Mouse (Mus musculus): ENCODE measurements at regions not wholly inside any gene's neighbourhood (a gene's known extent, or its start where the extent isn't known, plus 50 kb on each side); places are given as distances from the start of the nearest gene placed in this dataset.

DNA sequence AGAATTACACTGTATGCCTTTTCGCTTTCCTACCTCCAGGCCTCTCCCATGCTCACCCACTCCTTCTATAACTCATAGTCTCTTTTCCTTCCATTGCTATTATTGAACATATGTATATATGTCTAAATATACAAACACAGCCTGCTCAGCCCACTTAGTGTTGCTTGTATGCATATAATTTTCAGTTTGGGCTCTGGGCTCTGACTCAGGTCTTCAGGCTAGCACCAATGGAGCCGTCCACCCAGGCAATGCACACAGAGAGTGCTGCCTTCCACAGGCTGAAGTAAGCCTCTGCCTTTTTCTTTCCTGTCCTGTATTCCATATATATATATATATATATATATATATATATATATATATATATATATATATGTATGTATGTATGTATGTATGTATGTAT is 162.8 kb upstream of the Bmp4 start:
- Histone ChIP-seq H3K4me2 (ENCODE audit: low read length) (no peak overlapping the region), H3K9me3 (replicated peaks; ENCODE audit: low read length) (no peaks in the 10 kb centered on the region), H3K27me3 (ENCODE audit: insufficient read depth, low read length) (no peaks in the 10 kb centered on the region), H3K9ac (ENCODE audit: low read depth, low read length) (no peak overlapping the region), H3K4me3 (replicated peaks; ENCODE audit: low read depth, low read length) (no peak overlapping the region), H3K4me1 (replicated peaks; ENCODE audit: insufficient read depth, low read length) (no peaks in the 10 kb centered on the region), H3K27ac (no peak overlapping the region), H3K36me3 (ENCODE audit: insufficient read depth, low read length) (no peaks in the 10 kb centered on the region)
- ATAC-seq (replicated peaks; ENCODE audit: low FRiP score, low read depth) (no peak), DNase-seq (ENCODE audit: low spot score) (no peak)
- 94% methylated on average over 2 of the region's 2 CpGs for WGBS
- TF ChIP-seq CTCF (IDR thresholded peaks at IDR 0.05; ENCODE audit: low read depth) = no peak

- Histone ChIP-seq H3K27ac (no peak overlapping the region), H3K9ac (ENCODE audit: low read depth, low read length) (no peak overlapping the region), H3K27me3 (ENCODE audit: insufficient read depth, low read length) (no peaks in the 10 kb centered on the region), H3K4me2 (ENCODE audit: low read length) (no peak overlapping the region), H3K9me3 (replicated peaks; ENCODE audit: low read length) (no peaks in the 10 kb centered on the region), H3K4me1 (replicated peaks; ENCODE audit: insufficient read depth, low read length) (no peaks in the 10 kb centered on the region), H3K36me3 (ENCODE audit: insufficient read depth, low read length) (no peaks in the 10 kb centered on the region), H3K4me3 (replicated peaks; ENCODE audit: low read depth, low read length) (no peak overlapping the region)
- DNase-seq (ENCODE audit: low spot score) (no peak), ATAC-seq (replicated peaks; ENCODE audit: low FRiP score, low read depth) (no peak)
- no peak for TF ChIP-seq CTCF (IDR thresholded peaks at IDR 0.05; ENCODE audit: low read depth)
- 57% methylated on average over 6 of the region's 6 CpGs for WGBS
Observed at GRCm38 (mm10) chr14:46546146-46546545, 155.7 kb upstream of the Bmp4 start.

DNA sequence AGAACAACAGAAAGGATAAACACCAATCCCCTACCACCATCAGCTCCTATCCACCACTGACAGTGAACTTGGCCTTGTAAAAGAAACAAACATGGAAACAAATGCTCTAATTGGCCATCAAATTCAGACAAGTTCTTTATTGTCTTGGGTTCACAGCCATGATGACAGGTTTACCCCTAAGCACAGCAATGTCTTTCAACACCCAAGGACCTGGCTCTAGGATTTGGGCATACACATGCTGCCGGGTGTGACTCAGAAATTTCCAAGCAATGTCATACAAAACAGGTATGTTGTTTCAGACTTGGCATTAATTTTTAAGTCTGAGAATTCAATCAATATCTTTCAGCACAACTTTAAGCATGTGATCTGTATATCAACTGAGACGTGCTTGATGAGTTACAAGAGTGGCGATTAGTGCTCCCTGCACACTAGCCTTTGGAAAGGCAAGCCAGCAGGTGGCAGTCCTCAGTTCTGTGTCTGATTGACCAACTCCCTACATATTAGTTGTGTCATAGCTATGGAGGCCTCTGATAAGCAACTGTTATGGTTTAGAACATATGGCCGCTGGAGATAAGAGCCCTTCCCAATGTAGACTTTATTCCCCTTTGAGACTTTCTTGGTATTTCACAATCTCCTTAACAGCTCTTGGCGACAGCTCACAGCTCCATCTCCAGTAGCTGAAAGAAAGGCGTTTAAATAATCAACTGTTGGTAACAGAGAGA is 149.2 kb upstream of the Bmp4 start:
- peak; percentile 14; the same call in 1 of the 2 replicates for TF ChIP-seq CTCF (IDR thresholded peaks at IDR 0.05; ENCODE audit: low read depth)
- no peak for ATAC-seq (replicated peaks; ENCODE audit: low FRiP score, low read depth)

GRCm38 (mm10) chr14:46536002-46536762 is 145.7 kb upstream of the Bmp4 start:
- TF ChIP-seq CTCF (IDR thresholded peaks at IDR 0.05; ENCODE audit: low read depth) = no peak
- Histone ChIP-seq H3K27me3 (ENCODE audit: insufficient read depth, low read length) (no peaks in the 10 kb centered on the region), H3K4me2 (ENCODE audit: low read length) (no peak overlapping the region), H3K9ac (ENCODE audit: low read depth, low read length) (no peak overlapping the region), H3K27ac (no peak overlapping the region), H3K4me3 (replicated peaks; ENCODE audit: low read depth, low read length) (no peak overlapping the region), H3K36me3 (ENCODE audit: insufficient read depth, low read length) (no peaks in the 10 kb centered on the region), H3K9me3 (replicated peaks; ENCODE audit: low read length) (no peaks in the 10 kb centered on the region), H3K4me1 (replicated peaks; ENCODE audit: insufficient read depth, low read length) (no peaks in the 10 kb centered on the region)
- DNase-seq (ENCODE audit: low spot score) = no peak
- ATAC-seq (replicated peaks; ENCODE audit: low FRiP score, low read depth) = no peak
- 89% methylated on average over 10 of the region's 10 CpGs for WGBS

More for the DNA sequence above, 149.2 kb upstream of the Bmp4 start:
- Histone ChIP-seq H3K4me3 (replicated peaks; ENCODE audit: low read depth, low read length) (no peak overlapping the region), H3K27ac (no peak overlapping the region), H3K4me1 (replicated peaks; ENCODE audit: insufficient read depth, low read length) (no peaks in the 10 kb centered on the region), H3K9me3 (replicated peaks; ENCODE audit: low read length) (no peaks in the 10 kb centered on the region), H3K36me3 (ENCODE audit: insufficient read depth, low read length) (no peaks in the 10 kb centered on the region), H3K27me3 (ENCODE audit: insufficient read depth, low read length) (no peaks in the 10 kb centered on the region), H3K9ac (ENCODE audit: low read depth, low read length) (no peak overlapping the region), H3K4me2 (ENCODE audit: low read length) (no peak overlapping the region)
- DNase-seq (ENCODE audit: low spot score) = no peak
- 79% methylated on average over 6 of the region's 6 CpGs for WGBS

DNA sequence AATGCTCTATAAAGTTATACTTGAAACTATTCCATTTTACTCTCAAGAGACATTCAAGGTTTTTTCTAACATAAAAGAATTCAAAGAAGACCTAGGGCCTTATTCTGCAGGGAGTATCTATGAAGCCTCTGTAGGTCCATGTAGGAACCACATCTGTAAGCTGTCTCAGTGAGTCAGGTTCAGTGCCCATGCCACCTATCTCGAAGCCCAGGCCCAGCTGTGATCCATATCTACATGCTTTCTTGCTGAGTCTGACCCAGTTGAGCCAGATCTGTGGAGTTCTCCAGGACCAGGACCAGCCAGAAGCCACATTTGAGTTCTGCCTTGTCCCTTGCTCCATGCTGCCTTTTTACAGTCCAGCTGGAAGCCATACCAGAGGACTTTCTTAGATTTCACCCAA is 142.2 kb upstream of the Bmp4 start:
- 75% methylated on average over 1 of the region's 1 CpGs for WGBS
- no peak overlapping the region for H3K9ac ChIP-seq (ENCODE audit: low read depth, low read length)
- no peaks in the 10 kb centered on the region for H3K4me1 ChIP-seq (replicated peaks; ENCODE audit: insufficient read depth, low read length)
- H3K4me3 ChIP-seq (replicated peaks; ENCODE audit: low read depth, low read length) = no peak overlapping the region
- H3K4me2 ChIP-seq (ENCODE audit: low read length) = no peak overlapping the region
- no peak overlapping the region for H3K27ac ChIP-seq
- no peak for TF ChIP-seq CTCF (IDR thresholded peaks at IDR 0.05; ENCODE audit: low read depth)
- no peaks in the 10 kb centered on the region for H3K9me3 ChIP-seq (replicated peaks; ENCODE audit: low read length)
- no peaks in the 10 kb centered on the region for H3K27me3 ChIP-seq (ENCODE audit: insufficient read depth, low read length)
- no peaks in the 10 kb centered on the region for H3K36me3 ChIP-seq (ENCODE audit: insufficient read depth, low read length)
- no peak for DNase-seq (ENCODE audit: low spot score)
- no peak for ATAC-seq (replicated peaks; ENCODE audit: low FRiP score, low read depth)

DNA sequence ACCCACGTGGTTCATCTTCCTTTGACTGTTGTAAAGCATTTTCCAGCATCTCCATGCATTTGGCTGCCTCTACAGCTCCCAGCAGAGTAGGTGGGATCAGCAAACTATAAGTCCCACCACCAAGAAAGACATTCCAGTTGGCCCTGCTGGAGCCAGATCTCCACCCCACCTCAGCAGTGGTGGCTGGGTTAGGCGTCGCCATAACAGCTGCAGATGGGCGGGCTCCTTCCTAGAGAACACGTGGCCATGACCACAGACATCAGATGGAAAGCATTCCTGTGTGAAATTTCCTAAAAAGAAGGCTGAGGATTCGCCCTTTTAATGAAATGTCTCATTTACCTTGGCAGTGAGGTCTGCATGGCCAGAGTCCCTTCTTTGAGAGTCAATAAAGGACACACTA is 140.0 kb upstream of the Bmp4 start:
- no peaks in the 10 kb centered on the region for H3K4me1 ChIP-seq (replicated peaks; ENCODE audit: insufficient read depth, low read length)
- H3K27ac ChIP-seq = no peak overlapping the region
- no peak for TF ChIP-seq CTCF (IDR thresholded peaks at IDR 0.05; ENCODE audit: low read depth)
- 87% methylated on average over 6 of the region's 6 CpGs for WGBS
- H3K36me3 ChIP-seq (ENCODE audit: insufficient read depth, low read length) = no peaks in the 10 kb centered on the region
- no peak overlapping the region for H3K4me2 ChIP-seq (ENCODE audit: low read length)
- ATAC-seq (replicated peaks; ENCODE audit: low FRiP score, low read depth) (no peak), DNase-seq (ENCODE audit: low spot score) (no peak)
- H3K27me3 ChIP-seq (ENCODE audit: insufficient read depth, low read length) = no peaks in the 10 kb centered on the region
- H3K9ac ChIP-seq (ENCODE audit: low read depth, low read length) = no peak overlapping the region
- no peak overlapping the region for H3K4me3 ChIP-seq (replicated peaks; ENCODE audit: low read depth, low read length)
- H3K9me3 ChIP-seq (replicated peaks; ENCODE audit: low read length) = no peaks in the 10 kb centered on the region
